In genomic region chr1:181255891-181256688, GRCm38 (mm10) we compare ENCODE assay signal across 8 mouse cellular contexts. TPM values are rescaled to one million over a fixed set of nuclear protein-coding genes. Genes with fewer than 3 reads are reported as not detected.
DNase-seq lines count a peak whose midpoint lies in the region; ATAC-seq and TF ChIP-seq lines count a peak whose summit lies in the region.

No protein-coding gene starts in this region.

- H3K9me3 ChIP-seq in intestine, embryonic 15.5 days = no peaks in the 10 kb centered on the region
- no peaks in the 10 kb centered on the region for H3K9me3 ChIP-seq in liver, embryonic 11.5 days (ENCODE audit: control insufficient read depth, low read length)
- no peaks in the 10 kb centered on the region for H3K9me3 ChIP-seq in midbrain, postnatal 0 days (ENCODE audit: low read length)
- H3K9me3 ChIP-seq in stomach, embryonic 15.5 days = no peaks in the 10 kb centered on the region

- whole genome bisulfite sequencing in intestine, embryonic 15.5 days = 6% methylated on average over 20 of the region's 20 CpGs
- WGBS in liver, embryonic 11.5 days = 3% methylated on average over 20 of the region's 20 CpGs
- 4% methylated on average over 20 of the region's 20 CpGs for WGBS in midbrain, postnatal 0 days
- 4% methylated on average over 20 of the region's 20 CpGs for WGBS in stomach, embryonic 15.5 days

- H3K4me3 ChIP-seq in intestine, embryonic 15.5 days (replicated peaks) = peak overlapping the region; percentile 35
- peak overlapping the region; percentile 51 for H3K4me3 ChIP-seq in liver, embryonic 11.5 days (ENCODE audit: low read depth, low read length)
- H3K4me3 ChIP-seq in midbrain, postnatal 0 days (ENCODE audit: low read depth, low read length) = peak overlapping the region; percentile 24
- peak overlapping the region; percentile 41 for H3K4me3 ChIP-seq in stomach, embryonic 15.5 days (replicated peaks)

- peak; percentile 55 for TF ChIP-seq CTCF in midbrain, postnatal 0 days (IDR thresholded peaks at IDR 0.05)

- peak; percentile 43 for ATAC-seq in common myeloid progenitor, adult 5-6 weeks (replicated peaks; ENCODE audit: low read depth, poor library complexity, severe bottlenecking)
- ATAC-seq in intestine, embryonic 15.5 days = peak; percentile 61
- peak; percentile 12 for ATAC-seq in liver, embryonic 11.5 days (replicated peaks; ENCODE audit: low FRiP score)
- ATAC-seq in midbrain, postnatal 0 days (ENCODE audit: low FRiP score) = peak; percentile 73
- ATAC-seq in stomach, embryonic 15.5 days (ENCODE audit: insufficient read depth, low FRiP score, low read depth) = peak; percentile 6; the same call in 1 of the 2 replicates

- peak overlapping the region; percentile 90 for H3K4me2 ChIP-seq in intestine, embryonic 15.5 days (replicated peaks)
- peak overlapping the region; percentile 88 for H3K4me2 ChIP-seq in liver, embryonic 11.5 days
- H3K4me2 ChIP-seq in midbrain, postnatal 0 days (ENCODE audit: low read depth, low read length, poor library complexity, severe bottlenecking) = peak overlapping the region; percentile 69
- H3K4me2 ChIP-seq in stomach, embryonic 15.5 days = peak overlapping the region; percentile 89

- peaks cover 37% of the 10 kb centered on the region for H3K4me1 ChIP-seq in intestine, embryonic 15.5 days (replicated peaks)
- H3K4me1 ChIP-seq in liver, embryonic 11.5 days (replicated peaks; ENCODE audit: control insufficient read depth, insufficient read depth, low read length) = peaks cover 61% of the 10 kb centered on the region
- peaks cover 8% of the 10 kb centered on the region; the same call in 1 of the 2 replicates for H3K4me1 ChIP-seq in midbrain, postnatal 0 days (ENCODE audit: insufficient read depth, low read length)
- peaks cover 34% of the 10 kb centered on the region for H3K4me1 ChIP-seq in stomach, embryonic 15.5 days

- H3K9ac ChIP-seq in intestine, embryonic 15.5 days = peak overlapping the region; percentile 47; the same call in 1 of the 2 replicates
- H3K9ac ChIP-seq in liver, embryonic 11.5 days (ENCODE audit: low read depth, low read length) = peak overlapping the region; percentile 75
- H3K9ac ChIP-seq in midbrain, postnatal 0 days (replicated peaks; ENCODE audit: low read length, poor library complexity, severe bottlenecking) = 0 out of 2 replicates have a peak overlapping the region, but pooled peaks have one; percentile 9
- H3K9ac ChIP-seq in stomach, embryonic 15.5 days = peak overlapping the region; percentile 22; the same call in 1 of the 2 replicates

- no peaks in the 10 kb centered on the region for H3K27me3 ChIP-seq in intestine, embryonic 15.5 days (replicated peaks)
- H3K27me3 ChIP-seq in liver, embryonic 11.5 days (replicated peaks; ENCODE audit: control insufficient read depth, insufficient read depth, low read length) = no peaks in the 10 kb centered on the region
- no peaks in the 10 kb centered on the region for H3K27me3 ChIP-seq in midbrain, postnatal 0 days (ENCODE audit: insufficient read depth, low read length)
- H3K27me3 ChIP-seq in stomach, embryonic 15.5 days (replicated peaks) = no peaks in the 10 kb centered on the region

- H3K36me3 ChIP-seq in intestine, embryonic 15.5 days = no peaks in the 10 kb centered on the region
- H3K36me3 ChIP-seq in liver, embryonic 11.5 days (ENCODE audit: control insufficient read depth, insufficient read depth, low read length) = no peaks in the 10 kb centered on the region
- no peaks in the 10 kb centered on the region for H3K36me3 ChIP-seq in midbrain, postnatal 0 days (ENCODE audit: insufficient read depth, low read length)
- no peaks in the 10 kb centered on the region for H3K36me3 ChIP-seq in stomach, embryonic 15.5 days

- H3K27ac ChIP-seq in intestine, embryonic 15.5 days = peak overlapping the region; percentile 88
- peak overlapping the region; percentile 99 for H3K27ac ChIP-seq in liver, embryonic 11.5 days (ENCODE audit: low read depth, low read length)
- H3K27ac ChIP-seq in midbrain, postnatal 0 days (ENCODE audit: low read depth, low read length) = no peak overlapping the region
- peak overlapping the region; percentile 94 for H3K27ac ChIP-seq in stomach, embryonic 15.5 days

- peak; percentile 69 for DNase-seq in kidney, adult 11 months
- no peak for DNase-seq in kidney, adult 18-20 months
- DNase-seq in gastrocnemius, adult 8-10 months (ENCODE audit: low spot score in 2 of 2) = peak; percentile 42 to 62
- peak; percentile 72 for DNase-seq in liver, embryonic 11.5 days (ENCODE audit: low spot score)
- DNase-seq in midbrain, postnatal 0 days (ENCODE audit: low spot score) = peak; percentile 77

RNA-seq across cellular contexts. Expression of gene Wdr26, which starts 44.3 kb away (rescaled TPM):
- total RNA-seq in common myeloid progenitor, adult 5-6 weeks (2017) = 107 and 130 TPM in 2 replicates
- 100 to 1,000 TPM in 1 of 4 experiments, 10 to 100 TPM in 3; 91.5 to 100 (median 92.8) TPM for total RNA-seq in gastrocnemius, adult 8-10 months (2022)
- 30.2 and 33.0 TPM in 2 replicates for polyA plus RNA-seq in intestine, embryonic 15.5 days (2015; fragmentation: Nextera tagmentation; extraction: Ambion mirVana)
- polyA plus RNA-seq in liver, embryonic 11.5 days (2014; fragmentation: Nextera tagmentation; extraction: Ambion mirVana) = 33.8 and 40.0 TPM in 2 replicates
- total RNA-seq in midbrain, postnatal 0 days (2014; rRNA removed) = 49.6 and 66.9 TPM in 2 replicates
- polyA plus RNA-seq in midbrain, postnatal 0 days (2015; fragmentation: Nextera tagmentation; extraction: Ambion mirVana) = 31.4 and 44.1 TPM in 2 replicates
- polyA plus RNA-seq in stomach, embryonic 15.5 days (2015; fragmentation: Nextera tagmentation; extraction: Ambion mirVana) = 32.6 and 33.3 TPM in 2 replicates

Comparison
In these comparisons a context has a peak if more than half of its experiments do, and no peak if none do; other contexts are left out.
1. ATAC-seq: peak in every context shown above with its lines; median percentile 73 in midbrain, postnatal 0 days; 61 in intestine, embryonic 15.5 days; 43 in common myeloid progenitor, adult 5-6 weeks; 12 in liver, embryonic 11.5 days; 6 in stomach, embryonic 15.5 days.
2. H3K9ac ChIP-seq: peak in every context shown above with its lines; median percentile 75 in liver, embryonic 11.5 days; 47 in intestine, embryonic 15.5 days; 22 in stomach, embryonic 15.5 days; 9 in midbrain, postnatal 0 days.